Mouse (Mus musculus) cerebellum, adult 2 months (tissue): ENCODE data around the gene Crocc2. TPM values are rescaled to one million over a fixed set of nuclear protein-coding genes. Genes with fewer than 3 reads are reported as not detected.

Experiments
- DNase-seq, 2 experiments: peaks; one replicate each; pipeline ENCODE4 v3.0.0; 2021
- H3K27ac ChIP-seq: fragments of 200-500 bp; 2 replicates; pipeline ENCODE4 v1.5.1; 2012; ENCODE audit warnings: low read length, control low read depth, inconsistent platforms; ENCODE audit not compliant: insufficient read depth
- H3K27me3 ChIP-seq: fragments of 200-500 bp; 2 replicates; pipeline ENCODE4 v1.6.1; 2012; ENCODE audit warnings: inconsistent platforms, mild to moderate bottlenecking, low read length, moderate library complexity; ENCODE audit not compliant: control insufficient read depth, insufficient read depth
- H3K4me1 ChIP-seq: fragments of 200-500 bp; 2 replicates; pipeline ENCODE4 v1.6.1; 2011; ENCODE audit warnings: low read length; ENCODE audit not compliant: control insufficient read depth, insufficient read depth
- H3K4me3 ChIP-seq: fragments of 200-500 bp; replicated peaks from 2 replicates; pipeline ENCODE3; 2011; ENCODE audit warnings: mild to moderate bottlenecking, low read depth, low read length, control low read depth; ENCODE audit not compliant: insufficient read depth
- CTCF ChIP-seq: fragments of 200-500 bp; IDR thresholded peaks from 2 replicates; pipeline ENCODE4 v1.5.1; 2011; ENCODE audit warnings: low read depth, mild to moderate bottlenecking, control low read depth, low read length, moderate library complexity, borderline replicate concordance; ENCODE audit not compliant: insufficient read depth
- POLR2A ChIP-seq: fragments of 200-500 bp; IDR thresholded peaks from 2 replicates; pipeline ENCODE4 v1.6.1; 2011; ENCODE audit warnings: low read length, control low read depth, borderline replicate concordance; ENCODE audit not compliant: insufficient read depth
- WGBS: fragments of 180-500 bp; shearing (Covaris S2); methylation state at CpG from one replicate; pipeline ENCODE4 v1.1.7; 2018; 5-methylcytosine and 5-hydroxymethylcytosine counted together
- polyA plus RNA-seq: library from polyadenylated mRNA; depleted of rRNA; stranded (reverse); fragments of >200 nt; gene quantifications from 2 replicates; pipeline ENCODE4 v1.2.3, GENCODE M21; 2012; rRNA removed

Gene Crocc2
- polyA plus RNA-seq, 1 experiment, result 0.28 TPM

DNA sequence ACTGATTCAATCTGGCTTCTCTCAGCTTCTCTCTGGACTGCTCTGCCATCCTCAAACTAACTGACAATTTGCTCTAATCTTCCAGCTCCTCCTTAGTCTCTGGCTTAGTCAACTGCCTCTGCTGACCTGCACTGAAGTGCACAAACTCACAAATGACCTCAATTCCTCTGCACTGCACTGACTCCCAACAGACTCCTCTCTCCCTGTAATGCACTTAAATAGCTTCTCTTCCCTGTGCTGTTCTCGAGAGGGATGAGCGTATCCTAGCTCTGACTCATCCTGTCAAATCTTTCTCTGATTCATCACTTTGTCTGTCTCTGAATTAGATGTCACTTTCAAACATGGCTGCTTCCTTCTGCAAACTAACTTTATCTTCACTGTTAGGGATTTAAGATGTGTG lies 99.7 kb downstream of the Crocc2 start:
- TF ChIP-seq POLR2A (no peak), CTCF (no peak)
- DNase-seq, result no peak
- Histone ChIP-seq H3K27ac (no peak overlapping the region), H3K4me3 (no peak overlapping the region), H3K4me1 (no peaks in the 10 kb centered on the region), H3K27me3 (no peaks in the 10 kb centered on the region)
- WGBS, result 89% methylated on average over 2 of the region's 2 CpGs

DNA sequence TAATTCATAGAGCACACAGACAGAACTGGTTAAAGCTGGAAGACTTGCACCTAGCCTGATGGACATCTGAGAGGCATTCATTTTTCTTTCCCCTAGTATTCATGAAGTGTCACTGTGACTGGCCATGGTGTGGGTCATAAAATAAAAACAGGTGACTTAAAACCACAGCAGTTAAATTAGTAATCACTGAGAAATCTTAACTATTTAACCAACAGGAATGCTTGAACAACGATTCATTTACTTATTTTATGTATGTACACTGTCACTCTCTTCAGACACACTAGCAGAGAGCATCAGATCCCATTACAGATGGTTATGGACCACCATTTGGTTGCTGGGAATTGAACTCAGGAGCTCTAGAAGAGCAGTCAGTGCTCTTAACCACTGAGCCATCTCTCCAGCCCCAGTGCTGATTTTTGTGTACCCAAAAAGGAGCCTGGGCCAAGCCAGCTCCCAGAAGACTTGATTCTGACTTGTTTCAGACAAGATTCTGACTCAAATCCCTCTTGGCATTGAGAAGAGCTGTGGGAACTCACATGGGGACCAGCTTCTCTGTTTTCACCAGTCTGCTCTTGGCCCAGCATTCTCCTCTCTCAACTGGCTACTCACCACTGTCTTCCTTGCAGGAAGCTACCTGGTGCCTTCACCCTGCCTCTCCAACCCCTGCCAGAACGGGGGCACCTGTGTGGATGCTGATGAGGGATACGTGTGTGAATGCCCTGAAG lies 102.2 kb downstream of the Crocc2 start:
- no peaks in the 10 kb centered on the region for H3K27me3 ChIP-seq
- H3K27ac ChIP-seq, result no peak overlapping the region
- peaks cover under 1% of the 10 kb centered on the region; the same call in 1 of the 2 replicates for H3K4me1 ChIP-seq
- no peak overlapping the region for H3K4me3 ChIP-seq
- TF ChIP-seq CTCF, result no peak
- no peak for TF ChIP-seq POLR2A
- WGBS, result 76% methylated on average over 3 of the region's 3 CpGs
- no peak for DNase-seq

- no peaks in the 10 kb centered on the region for H3K27me3 ChIP-seq
- 76% methylated on average over 6 of the region's 6 CpGs for WGBS
- DNase-seq, result no peak
- no peak overlapping the region for H3K4me3 ChIP-seq
- peaks cover 4% of the 10 kb centered on the region for H3K4me1 ChIP-seq
- H3K27ac ChIP-seq, result no peak overlapping the region
- TF ChIP-seq CTCF (no peak), POLR2A (no peak)
Measured at GRCm38 (mm10) chr1:93271751-93272150, 103.2 kb downstream of the Crocc2 start.

- no peak overlapping the region for H3K27ac ChIP-seq
- TF ChIP-seq CTCF (no peak), POLR2A (no peak)
- peaks cover 8% of the 10 kb centered on the region for H3K4me1 ChIP-seq
- no peak overlapping the region for H3K4me3 ChIP-seq
- WGBS, result 35% methylated on average over 16 of the region's 16 CpGs
- H3K27me3 ChIP-seq, result no peaks in the 10 kb centered on the region
- DNase-seq, result no peak
Measured at GRCm38 (mm10) chr1:93272409-93272821, 103.9 kb downstream of the Crocc2 start.

- H3K27me3 ChIP-seq, result no peaks in the 10 kb centered on the region
- 67% methylated on average over 6 of the region's 6 CpGs for WGBS
- H3K4me1 ChIP-seq, result peaks cover 8% of the 10 kb centered on the region
- TF ChIP-seq CTCF, result no peak
- TF ChIP-seq POLR2A, result no peak
- H3K27ac ChIP-seq, result no peak overlapping the region
- H3K4me3 ChIP-seq, result no peak overlapping the region
- DNase-seq, result no peak
Measured at GRCm38 (mm10) chr1:93275561-93275960, 107.0 kb downstream of the Crocc2 start.

- H3K4me3 ChIP-seq, result no peak overlapping the region
- H3K4me1 ChIP-seq, result peaks cover 8% of the 10 kb centered on the region
- TF ChIP-seq CTCF, result no peak
- no peak for TF ChIP-seq POLR2A
- peak; percentile 32 to 38 for DNase-seq
- WGBS, result 31% methylated on average over 7 of the region's 7 CpGs
- no peak overlapping the region for H3K27ac ChIP-seq
- no peaks in the 10 kb centered on the region for H3K27me3 ChIP-seq
Measured at GRCm38 (mm10) chr1:93277041-93277440, 108.5 kb downstream of the Crocc2 start.

Other genes starting within 250 kb of the Crocc2 start
- gene Capn10, start 234.3 kb upstream of the Crocc2 start, polyA plus RNA-seq, result 44.5 and 45.5 TPM in 2 replicates
- 0.21 and 0.36 TPM in 2 replicates for gene Gpr35, start 217.9 kb upstream of the Crocc2 start, polyA plus RNA-seq
- not detected in 2 replicates for gene Aqp12, start 162.4 kb upstream of the Crocc2 start, polyA plus RNA-seq
- gene Kif1a, start 66.8 kb upstream of the Crocc2 start, polyA plus RNA-seq, result 290 and 291 TPM in 2 replicates
- not detected in 2 replicates for gene Agxt, start 33.5 kb upstream of the Crocc2 start, polyA plus RNA-seq
- gene 2310007B03Rik, start 7.8 kb upstream of the Crocc2 start, polyA plus RNA-seq, result 0.10 TPM in 1 of 2 replicates, not detected in the other
- 18.5 and 20.6 TPM in 2 replicates for gene Sned1, start 67.1 kb downstream of the Crocc2 start, polyA plus RNA-seq
- 20.2 and 20.5 TPM in 2 replicates for gene Mterf4, start 137.2 kb downstream of the Crocc2 start, polyA plus RNA-seq
- gene Ppp1r7, start 174.1 kb downstream of the Crocc2 start, polyA plus RNA-seq, result 22.4 and 23.4 TPM in 2 replicates
- 4.5 and 5.5 TPM in 2 replicates for gene Pask, start 174.8 kb downstream of the Crocc2 start, polyA plus RNA-seq
- gene Ano7, start 205.2 kb downstream of the Crocc2 start, polyA plus RNA-seq, result 0.41 TPM in 2 replicates